Mouse (Mus musculus) Patski (cell line): ENCODE results near the gene Utp14b. TPM values are rescaled to one million over a fixed set of nuclear protein-coding genes. Genes with fewer than 3 reads are reported as not detected.
A peak's percentile ranks its signal among the peaks of the same experiment; 100 is the strongest.

Experiments used
- ATAC-seq: fragments of 100-300 bp; one replicate; pipeline ENCODE4 v1.8.0; 2021
- CTCF ChIA-PET: fragments of 350-600 bp; sonication (Branson Sonifier 250); formaldehyde crosslinking; loops from one replicate; lab custom pipeline; 2022; ENCODE audit warnings: inconsistent platforms; lab: Charles Lee
- POLR2A ChIA-PET: fragments of 350-600 bp; sonication (Branson Sonifier 250); formaldehyde crosslinking; loops from one replicate; lab custom pipeline; 2022; ENCODE audit warnings: antibody characterized with exemption, inconsistent platforms; lab: Charles Lee
- DNase-seq: peaks from one replicate; pipeline ENCODE4 v3.0.0-alpha.2; 2011; ENCODE audit warnings: low read depth, low spot score
- H3K27me3 ChIP-seq: fragments of 371-371 bp; one replicate; pipeline ENCODE4 v1.5.1; 2021
- CTCF ChIP-seq: fragments of 100-300 bp; IDR thresholded peaks from one replicate; pipeline ENCODE4 v1.5.1; 2021
- in situ Hi-C: fragments of 300-500 bp; cut with MboI; formaldehyde crosslinking; loops from 3 replicates; pipeline ENCODE4 v1.11.1; 2018; ENCODE audit warnings: low pct_unique_long_range_greater_than_20kb, mixed read lengths
- polyA plus RNA-seq: library from polyadenylated mRNA; unstranded; gene quantifications from one replicate; pipeline ENCODE4 v1.2.3, GENCODE M21; 2021

The Utp14b gene
- polyA plus RNA-seq, 1 experiment from 2014 or later = 1.5 TPM

DNA sequence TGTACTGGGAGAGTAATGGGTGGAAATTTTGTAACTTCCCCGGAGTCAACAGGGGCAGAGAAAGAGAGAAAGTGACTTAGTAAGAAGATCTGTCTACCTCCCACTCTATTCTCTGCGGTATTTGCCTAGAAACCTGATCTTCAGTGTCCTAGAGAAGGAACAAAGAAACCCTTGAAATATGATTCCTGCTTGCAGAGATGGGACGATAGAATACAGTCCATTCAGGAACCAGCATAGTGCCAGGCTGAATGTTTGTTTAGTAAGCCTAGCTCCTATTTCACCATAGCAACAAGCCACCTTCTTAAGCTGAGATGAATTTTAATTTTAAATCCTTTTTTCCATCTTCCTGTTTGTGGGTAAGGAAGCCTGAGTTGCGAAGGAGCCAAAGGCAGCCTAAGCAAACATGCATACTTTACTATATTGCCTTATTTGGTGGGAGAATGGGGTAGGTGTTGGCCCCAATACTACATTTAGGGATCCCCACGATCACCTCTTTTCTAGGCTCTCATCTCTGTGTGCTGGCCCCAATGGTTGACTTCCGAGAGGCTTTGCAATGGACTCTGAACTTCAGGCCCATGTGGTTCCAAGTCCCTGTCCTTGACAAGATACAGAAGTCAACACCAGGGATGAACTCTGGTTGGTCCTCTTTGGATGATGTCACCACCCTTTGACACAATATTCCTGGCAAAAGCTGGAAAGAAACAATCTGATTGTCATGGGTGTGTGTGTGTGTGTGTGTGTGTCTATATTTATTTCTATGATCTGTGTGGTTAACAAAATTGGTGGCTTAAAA, 8.4 kb upstream of the Utp14b start:
- in situ Hi-C loops = no loop called here
- DNase-seq = no peak
- TF ChIP-seq CTCF = no peak
- ATAC-seq = no peak
- H3K27me3 ChIP-seq = peaks cover 2% of the 10 kb centered on the region
- POLR2A ChIA-PET = no interaction called here
- CTCF ChIA-PET = no interaction called here

DNA sequence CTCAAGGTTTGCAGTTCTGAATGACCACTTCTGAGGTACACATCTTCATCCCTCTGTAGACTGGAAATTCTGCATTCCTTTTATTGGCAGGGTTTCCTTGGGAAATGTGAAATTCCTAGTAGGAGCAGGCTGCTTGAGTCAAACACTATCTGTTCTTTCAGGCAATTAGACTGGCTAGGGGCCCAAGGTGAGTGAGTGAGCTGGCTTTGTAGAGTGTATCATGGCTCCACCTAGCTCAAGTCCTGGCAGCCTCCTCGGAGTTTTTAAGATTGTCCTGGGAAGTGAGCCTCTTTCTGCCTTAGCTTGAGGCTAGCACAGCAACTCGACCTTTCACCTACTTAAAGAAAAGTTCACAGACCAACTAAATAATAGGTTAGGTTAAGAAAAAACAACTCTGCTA, 1.4 kb upstream of the Utp14b start:
- ATAC-seq (no peak), DNase-seq (no peak)
- in situ Hi-C loops = no loop called here
- ChIA-PET POLR2A (interaction anchor here (1.4 kb wide), 1 partner anchor 11 kb away, joined by 3 read pairs; no protein-coding TSS in a partner anchor), CTCF (no interaction called here)
- no peak for TF ChIP-seq CTCF
- H3K27me3 ChIP-seq = peaks cover 2% of the 10 kb centered on the region

DNA sequence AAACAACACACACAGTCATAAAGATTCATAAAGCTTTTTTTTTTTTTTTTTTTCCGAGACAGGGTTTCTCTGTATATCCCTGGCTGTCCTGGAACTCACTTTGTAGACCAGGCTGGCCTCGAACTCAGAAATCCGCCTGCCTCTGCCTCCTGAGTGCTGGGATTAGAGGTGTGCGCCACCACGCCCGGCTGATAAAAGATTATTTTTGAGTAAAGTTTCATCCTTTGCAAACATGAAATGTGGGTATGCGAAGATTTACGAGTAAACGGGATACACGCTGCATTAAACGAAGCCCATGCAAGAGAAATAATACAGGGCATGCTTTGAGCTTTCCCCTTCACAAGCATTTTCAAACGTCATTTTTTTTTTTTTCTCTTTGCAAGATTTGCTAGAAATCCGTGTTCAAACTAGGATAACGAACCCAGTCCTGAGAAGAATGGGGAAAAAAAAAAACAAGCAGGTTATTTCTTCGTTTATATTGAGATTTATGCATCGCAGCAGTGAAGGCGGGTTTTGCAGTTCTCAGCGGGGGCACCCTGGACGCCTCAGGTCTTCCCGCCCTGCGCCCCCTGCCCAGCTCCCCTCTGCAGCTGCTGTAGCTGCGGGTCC, 713 bp upstream of the Utp14b start:
- CTCF ChIA-PET = no interaction called here
- ATAC-seq (no peak), DNase-seq (no peak)
- in situ Hi-C loops = no loop called here
- TF ChIP-seq CTCF = no peak
- POLR2A ChIA-PET = interaction anchor here (1.4 kb wide), 1 partner anchor 10 kb away, joined by 3 read pairs; no protein-coding TSS in a partner anchor
- peaks cover 2% of the 10 kb centered on the region for H3K27me3 ChIP-seq

DNA sequence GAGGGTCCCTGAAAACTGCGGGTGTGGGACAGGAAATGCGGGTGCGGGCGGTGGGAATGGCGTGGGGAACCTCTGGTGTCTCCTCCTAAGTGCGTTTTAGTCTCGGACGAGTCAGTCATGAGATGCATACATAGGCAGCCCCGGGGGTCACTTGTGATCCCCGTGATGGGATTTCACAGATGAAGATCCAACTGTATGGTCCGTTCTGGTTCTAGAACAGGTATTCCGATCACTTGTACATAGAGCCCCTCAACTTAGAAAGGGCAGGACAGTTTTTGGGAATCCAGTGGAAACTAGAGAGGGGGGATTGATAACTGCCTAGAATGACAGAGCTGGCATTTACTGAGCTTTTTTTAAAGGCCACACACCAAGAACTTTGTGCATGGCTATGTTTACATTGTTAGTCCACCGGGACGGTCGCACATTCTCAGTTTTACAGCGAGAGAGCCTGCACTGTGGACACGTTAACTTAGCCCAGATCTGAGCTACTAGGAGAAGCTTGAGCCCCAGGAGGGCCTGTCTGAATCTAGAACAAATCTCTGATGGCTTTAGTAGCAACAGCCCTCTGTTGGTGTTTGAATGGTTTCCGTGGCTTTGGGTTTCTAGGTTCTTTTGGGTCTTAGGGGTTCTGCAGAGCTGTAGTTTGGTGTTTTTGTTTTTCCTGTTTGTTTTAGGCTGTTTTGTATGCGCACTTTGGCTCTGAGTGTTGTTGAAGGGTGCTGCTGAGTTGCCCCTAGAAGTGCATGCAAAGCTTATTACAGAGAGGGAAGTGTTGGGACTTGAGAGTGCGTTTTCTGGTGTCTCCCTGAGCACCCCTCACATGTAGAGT, 817 bp downstream of the Utp14b start:
- H3K27me3 ChIP-seq = no peaks in the 10 kb centered on the region
- peak; percentile 14 for ATAC-seq
- ChIA-PET POLR2A (no interaction called here), CTCF (interaction anchor here (1.6 kb wide), 1 partner anchor 91 kb away, joined by 3 read pairs; no protein-coding TSS in a partner anchor)
- in situ Hi-C loops = no loop called here
- no peak for TF ChIP-seq CTCF
- DNase-seq = no peak

DNA sequence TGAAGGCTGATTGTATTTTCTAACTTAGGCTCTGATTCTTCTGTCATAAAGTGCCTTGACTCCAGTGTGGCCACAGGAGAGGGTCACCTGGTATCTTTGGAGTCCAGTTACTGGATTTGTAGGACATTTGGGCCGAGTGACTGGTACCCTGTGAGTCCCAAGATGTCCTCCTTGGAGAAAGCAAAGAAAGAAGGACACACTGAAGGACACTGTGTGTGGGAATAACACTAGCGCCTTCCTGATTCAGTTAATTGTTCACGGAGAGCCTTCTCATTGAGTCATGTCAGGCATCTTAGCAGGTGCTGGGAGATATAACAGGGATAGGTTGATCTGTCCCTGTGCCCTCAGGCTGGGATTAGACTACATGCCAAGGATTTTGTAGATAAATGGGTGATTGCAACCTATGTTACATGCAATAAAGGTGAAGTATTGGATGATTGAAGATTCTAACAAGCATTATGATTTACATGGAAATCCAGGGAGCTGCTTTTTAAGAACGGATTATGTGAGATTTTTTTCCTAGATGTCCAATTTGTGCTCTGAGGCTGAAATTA, 1.5 kb downstream of the Utp14b start:
- DNase-seq (no peak), ATAC-seq (no peak)
- CTCF ChIA-PET = interaction anchor here (1.6 kb wide), 1 partner anchor 91 kb away, joined by 3 read pairs; no protein-coding TSS in a partner anchor
- in situ Hi-C loops = no loop called here
- no peak for TF ChIP-seq CTCF
- no peaks in the 10 kb centered on the region for H3K27me3 ChIP-seq
- POLR2A ChIA-PET = no interaction called here

DNA sequence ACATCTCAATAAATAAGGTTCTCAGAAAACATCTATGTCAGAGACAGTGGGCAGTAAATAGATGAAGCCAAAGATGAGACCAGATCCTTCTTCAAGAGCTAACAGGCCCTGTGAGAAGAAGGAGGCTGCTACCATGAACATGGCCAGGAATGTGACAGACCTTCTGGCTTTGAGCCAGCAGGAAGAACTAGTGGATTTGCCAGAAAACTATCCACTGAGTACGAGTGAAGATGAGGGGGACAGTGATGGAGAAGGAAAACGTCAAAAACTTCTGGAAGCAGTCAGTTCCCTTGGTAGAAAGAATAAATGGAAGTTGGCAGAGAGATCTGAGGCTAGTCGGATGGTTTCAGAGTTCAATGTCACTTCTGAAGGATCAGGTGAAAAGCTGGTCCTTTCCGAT, 6.5 kb downstream of the Utp14b start:
- H3K27me3 ChIP-seq = no peaks in the 10 kb centered on the region
- TF ChIP-seq CTCF = no peak
- CTCF ChIA-PET = interaction anchor here (1.6 kb wide), 1 partner anchor 19 kb away, joined by 3 read pairs; no protein-coding TSS in a partner anchor
- in situ Hi-C loops = no loop called here
- no peak for DNase-seq
- ATAC-seq = no peak
- POLR2A ChIA-PET = no interaction called here

DNA sequence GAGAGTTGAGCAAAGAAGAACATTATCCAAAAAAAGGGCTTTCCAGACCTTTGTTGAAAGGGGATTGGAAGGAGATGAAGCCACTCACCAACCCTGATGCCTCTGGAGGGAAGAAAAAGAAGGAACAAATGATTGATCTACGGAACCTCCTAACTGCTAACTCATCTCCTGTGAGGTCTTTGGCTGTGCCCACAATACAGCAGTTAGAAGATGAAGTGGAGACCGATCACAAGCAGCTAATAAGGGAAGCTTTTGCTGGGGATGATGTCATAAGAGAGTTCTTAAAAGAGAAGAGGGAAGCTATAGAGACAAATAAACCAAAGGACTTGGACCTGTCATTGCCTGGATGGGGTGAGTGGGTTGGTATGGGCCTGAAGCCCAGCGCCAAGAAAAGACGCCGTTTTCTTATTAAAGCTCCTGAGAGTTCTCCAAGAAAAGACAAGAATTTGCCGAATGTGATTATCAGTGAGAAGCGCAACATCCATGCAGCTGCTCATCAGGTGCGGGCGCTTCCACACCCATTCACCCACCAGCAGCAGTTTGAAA, 8.2 kb downstream of the Utp14b start:
- no peak for DNase-seq
- ATAC-seq = no peak
- ChIA-PET CTCF (interaction anchor here (1.1 kb wide), 1 partner anchor 141 kb away, joined by 5 read pairs; no protein-coding TSS in a partner anchor), POLR2A (no interaction called here)
- H3K27me3 ChIP-seq = no peaks in the 10 kb centered on the region
- TF ChIP-seq CTCF = no peak
- in situ Hi-C loops = no loop called here

DNA sequence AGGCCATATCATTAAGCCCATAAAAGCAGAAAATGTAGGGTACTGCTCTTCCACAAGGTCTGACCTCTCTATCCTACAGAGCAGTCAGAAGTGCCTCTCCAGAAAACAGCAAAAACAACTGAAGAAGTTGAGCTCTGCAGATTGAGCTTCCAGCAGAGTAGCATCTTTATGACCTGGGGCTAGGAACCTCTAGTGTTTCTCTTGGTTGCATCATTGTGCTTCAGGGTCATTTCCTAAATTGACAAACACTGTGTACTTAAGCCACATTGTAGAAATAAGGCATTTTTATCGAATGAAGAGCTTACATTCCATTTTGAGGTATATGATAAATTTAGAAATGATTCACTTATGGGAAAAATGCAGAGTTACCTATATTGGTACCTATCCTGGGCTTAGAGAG, 8.7 kb downstream of the Utp14b start:
- no peaks in the 10 kb centered on the region for H3K27me3 ChIP-seq
- DNase-seq (no peak), ATAC-seq (no peak)
- ChIA-PET CTCF (interaction anchor here (1.1 to 3.0 kb wide), 2 partner anchors 20 to 141 kb away, joined by 5 to 14 read pairs; no protein-coding TSS in a partner anchor), POLR2A (interaction anchor here (0.8 kb wide), 1 partner anchor 9 kb away, joined by 3 read pairs; the partner anchor contains the start of genes Acsl3 and Utp14b)
- TF ChIP-seq CTCF = no peak
- in situ Hi-C loops = no loop called here

DNA sequence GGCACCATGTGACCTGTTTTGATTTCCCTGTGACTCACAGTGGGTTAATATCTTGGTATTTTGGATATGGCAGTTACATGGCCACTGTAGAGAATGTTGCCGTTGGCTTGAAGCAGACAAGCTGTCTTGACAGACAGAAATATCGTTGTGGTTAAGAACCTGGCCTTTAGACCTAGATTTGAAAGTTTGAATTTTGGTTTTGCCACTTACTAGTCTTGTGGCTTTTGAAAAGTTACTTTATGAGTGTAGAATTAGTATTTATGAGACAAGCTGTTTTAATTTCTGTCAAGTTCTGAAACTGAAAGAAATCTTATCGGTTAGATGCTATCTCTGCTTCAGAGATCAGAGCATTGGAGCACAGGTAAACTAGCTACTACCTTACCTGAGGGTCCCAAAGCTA, 24.5 kb downstream of the Utp14b start:
- in situ Hi-C loops = loop anchor here (10.0 kb wide), 1 partner anchor 147 kb away; no protein-coding TSS in a partner anchor
- no peaks in the 10 kb centered on the region for H3K27me3 ChIP-seq
- no peak for TF ChIP-seq CTCF
- ChIA-PET POLR2A (no interaction called here), CTCF (no interaction called here)
- no peak for DNase-seq
- ATAC-seq = no peak

DNA sequence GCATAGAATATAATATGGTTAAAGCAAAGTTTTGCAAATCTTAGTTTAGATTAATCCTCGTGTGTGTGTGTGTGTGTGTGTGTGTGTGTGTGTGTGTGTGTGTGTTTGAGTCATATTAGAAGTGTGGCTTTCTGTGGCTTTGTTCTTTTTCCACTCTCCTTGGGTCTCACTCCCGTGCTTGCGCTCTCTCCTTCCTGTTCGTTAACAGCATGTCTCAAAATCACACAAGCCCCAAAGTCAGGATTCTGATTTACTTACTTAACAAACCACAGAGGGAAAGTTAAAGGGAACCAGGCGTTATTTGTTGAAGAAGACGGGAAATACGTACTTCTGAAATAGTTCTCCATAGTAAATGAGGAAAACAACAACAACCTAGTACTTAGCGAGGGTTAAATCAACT, 26.3 kb downstream of the Utp14b start:
- DNase-seq (no peak), ATAC-seq (no peak)
- H3K27me3 ChIP-seq = no peaks in the 10 kb centered on the region
- in situ Hi-C loops = loop anchor here (10.0 kb wide), 1 partner anchor 149 kb away; no protein-coding TSS in a partner anchor
- no peak for TF ChIP-seq CTCF
- ChIA-PET POLR2A (no interaction called here), CTCF (interaction anchor here (1.7 kb wide), 1 partner anchor 159 kb away, joined by 4 read pairs; no protein-coding TSS in a partner anchor)
